Mouse (Mus musculus): ENCODE data around the gene Cdkn1c. TPM values are rescaled to one million over a fixed set of nuclear protein-coding genes. Genes with fewer than 3 reads are reported as not detected.

The Cdkn1c gene
- polyA plus RNA-seq, 1 experiment from 2014 or later: 672 TPM

GRCm38 (mm10) chr7:143416406-143416805 is 44.4 kb downstream of the Cdkn1c start:
- ATAC-seq (replicated peaks; ENCODE audit: low FRiP score, low TSS enrichment, low read depth) (no peak), DNase-seq (ENCODE audit: low spot score) (no peak)
- no peaks in the 10 kb centered on the region for H3K27me3 ChIP-seq (replicated peaks; ENCODE audit: control insufficient read depth, insufficient read depth, low read length)
- no peak overlapping the region for H3K9ac ChIP-seq (ENCODE audit: low read length)
- H3K27ac ChIP-seq (ENCODE audit: low read depth): no peak overlapping the region
- H3K4me3 ChIP-seq (ENCODE audit: low read depth, low read length): no peak overlapping the region
- H3K36me3 ChIP-seq (ENCODE audit: control insufficient read depth, insufficient read depth, low read length): no peaks in the 10 kb centered on the region
- no peak overlapping the region for H3K4me2 ChIP-seq (ENCODE audit: low read length)
- peaks cover 10% of the 10 kb centered on the region for H3K4me1 ChIP-seq (replicated peaks; ENCODE audit: control insufficient read depth, insufficient read depth, low read length)
- 75% methylated on average over 12 of the region's 12 CpGs for WGBS
- H3K9me3 ChIP-seq (ENCODE audit: control insufficient read depth, low read length): no peaks in the 10 kb centered on the region

GRCm38 (mm10) chr7:143415070-143415469 is 45.8 kb downstream of the Cdkn1c start:
- Histone ChIP-seq H3K4me2 (ENCODE audit: low read length) (no peak overlapping the region), H3K9ac (ENCODE audit: low read length) (no peak overlapping the region), H3K9me3 (ENCODE audit: control insufficient read depth, low read length) (no peaks in the 10 kb centered on the region), H3K27me3 (replicated peaks; ENCODE audit: control insufficient read depth, insufficient read depth, low read length) (no peaks in the 10 kb centered on the region), H3K27ac (ENCODE audit: low read depth) (peak overlapping the region; percentile 2; the same call in 1 of the 2 replicates), H3K4me3 (ENCODE audit: low read depth, low read length) (no peak overlapping the region), H3K4me1 (replicated peaks; ENCODE audit: control insufficient read depth, insufficient read depth, low read length) (peaks cover 10% of the 10 kb centered on the region), H3K36me3 (ENCODE audit: control insufficient read depth, insufficient read depth, low read length) (no peaks in the 10 kb centered on the region)
- WGBS: 31% methylated on average over 4 of the region's 4 CpGs
- ATAC-seq (replicated peaks; ENCODE audit: low FRiP score, low TSS enrichment, low read depth): 0 out of 2 replicates have a peak, but pooled peaks have one; percentile 18
- DNase-seq (ENCODE audit: low spot score): no peak

GRCm38 (mm10) chr7:143412606-143413005 is 48.2 kb downstream of the Cdkn1c start:
- Histone ChIP-seq H3K9me3 (ENCODE audit: control insufficient read depth, low read length) (no peaks in the 10 kb centered on the region), H3K4me2 (ENCODE audit: low read length) (no peak overlapping the region), H3K27me3 (replicated peaks; ENCODE audit: control insufficient read depth, insufficient read depth, low read length) (no peaks in the 10 kb centered on the region), H3K9ac (ENCODE audit: low read length) (no peak overlapping the region), H3K4me1 (replicated peaks; ENCODE audit: control insufficient read depth, insufficient read depth, low read length) (peaks cover 27% of the 10 kb centered on the region), H3K27ac (ENCODE audit: low read depth) (no peak overlapping the region), H3K36me3 (ENCODE audit: control insufficient read depth, insufficient read depth, low read length) (no peaks in the 10 kb centered on the region), H3K4me3 (ENCODE audit: low read depth, low read length) (no peak overlapping the region)
- WGBS: 71% methylated on average over 6 of the region's 6 CpGs
- no peak for ATAC-seq (replicated peaks; ENCODE audit: low FRiP score, low TSS enrichment, low read depth)
- no peak for DNase-seq (ENCODE audit: low spot score)

GRCm38 (mm10) chr7:143408615-143409021 is 52.2 kb downstream of the Cdkn1c start:
- no peak overlapping the region for H3K4me2 ChIP-seq (ENCODE audit: low read length)
- H3K27ac ChIP-seq (ENCODE audit: low read depth): peak overlapping the region; percentile 65; the same call in 1 of the 2 replicates
- H3K36me3 ChIP-seq (ENCODE audit: control insufficient read depth, insufficient read depth, low read length): no peaks in the 10 kb centered on the region
- DNase-seq (ENCODE audit: low spot score) (no peak), ATAC-seq (replicated peaks; ENCODE audit: low FRiP score, low TSS enrichment, low read depth) (peak; percentile 59)
- no peak overlapping the region for H3K4me3 ChIP-seq (ENCODE audit: low read depth, low read length)
- no peaks in the 10 kb centered on the region for H3K9me3 ChIP-seq (ENCODE audit: control insufficient read depth, low read length)
- no peak overlapping the region for H3K9ac ChIP-seq (ENCODE audit: low read length)
- 36% methylated on average over 13 of the region's 13 CpGs for WGBS
- H3K27me3 ChIP-seq (replicated peaks; ENCODE audit: control insufficient read depth, insufficient read depth, low read length): no peaks in the 10 kb centered on the region
- H3K4me1 ChIP-seq (replicated peaks; ENCODE audit: control insufficient read depth, insufficient read depth, low read length): peaks cover 17% of the 10 kb centered on the region

Other genes starting within 250 kb of the Cdkn1c start
- gene Slc22a18, start 12.7 kb upstream of the Cdkn1c start, polyA plus RNA-seq (2014; fragmentation: Nextera tagmentation; extraction: Ambion mirVana): 6.8 and 8.7 TPM in 2 replicates
- gene Phlda2, start 42.1 kb upstream of the Cdkn1c start, polyA plus RNA-seq (2014; fragmentation: Nextera tagmentation; extraction: Ambion mirVana): 9.2 and 15.3 TPM in 2 replicates
- 112 and 125 TPM in 2 replicates for gene Nap1l4, start 88.1 kb upstream of the Cdkn1c start, polyA plus RNA-seq (2014; fragmentation: Nextera tagmentation; extraction: Ambion mirVana)
- 53.9 and 56.5 TPM in 2 replicates for gene Cars, start 139.0 kb upstream of the Cdkn1c start, polyA plus RNA-seq (2014; fragmentation: Nextera tagmentation; extraction: Ambion mirVana)
- 0.30 and 0.55 TPM in 2 replicates for gene Tnfrsf26, start 167.7 kb upstream of the Cdkn1c start, polyA plus RNA-seq (2014; fragmentation: Nextera tagmentation; extraction: Ambion mirVana)
- 8.6 and 9.1 TPM in 2 replicates for gene Tnfrsf22, start 188.6 kb upstream of the Cdkn1c start, polyA plus RNA-seq (2014; fragmentation: Nextera tagmentation; extraction: Ambion mirVana)
- 1.0 and 1.1 TPM in 2 replicates for gene Tnfrsf23, start 224.8 kb upstream of the Cdkn1c start, polyA plus RNA-seq (2014; fragmentation: Nextera tagmentation; extraction: Ambion mirVana)